Mouse (Mus musculus) CH12.LX (cell line): Measurements from ENCODE around the gene Lrrc20. TPM values are rescaled to one million over a fixed set of nuclear protein-coding genes. Genes with fewer than 3 reads are reported as not detected.

Source experiments
- DNase-seq: peaks from one replicate; pipeline ENCODE4 v3.0.0-alpha.2; 2013; ENCODE audit errors: extremely low read depth
- H3K27ac ChIP-seq: 2 replicates; pipeline ENCODE4 v1.5.1; 2012; ENCODE audit warnings: low read depth, mild to moderate bottlenecking, control low read depth, moderate library complexity; ENCODE audit not compliant: insufficient read depth
- H3K27me3 ChIP-seq: replicated peaks from 2 replicates; pipeline ENCODE3; 2012; ENCODE audit warnings: inconsistent platforms
- H3K36me3 ChIP-seq, 2 experiments: replicated peaks in 1 of 2; 2 replicates each; pipeline versions ENCODE3 to v1.6.1; 2012; ENCODE audit warnings: inconsistent platforms in 1 of 2, low read length in 1 of 2, mild to moderate bottlenecking in 1 of 2, mixed read lengths in 1 of 2, moderate library complexity in 1 of 2; ENCODE audit not compliant: control insufficient read depth in 1 of 2, insufficient read depth in 1 of 2
- H3K4me1 ChIP-seq, 2 experiments: 2 replicates each; pipeline ENCODE4 v1.6.1; 2012; ENCODE audit warnings: inconsistent platforms in 1 of 2, moderate library complexity in 1 of 2; ENCODE audit not compliant: insufficient read depth in 2 of 2, control insufficient read depth in 1 of 2
- H3K4me2 ChIP-seq: 2 replicates; pipeline ENCODE4 v1.6.1; 2012; ENCODE audit warnings: low read depth, mild to moderate bottlenecking, control low read depth; ENCODE audit not compliant: poor library complexity, insufficient read depth, severe bottlenecking
- H3K4me3 ChIP-seq, 3 experiments: fragments of 150-350 bp in 1 of 3; sonication (generic) in 1 of 3; replicated peaks in 1 of 3; 2 replicates each; pipeline versions ENCODE3 to v1.5.1; 2011 to 2012; ENCODE audit warnings: low read depth in 2 of 3, low read length in 2 of 3, mild to moderate bottlenecking in 2 of 3, moderate library complexity in 2 of 3, control low read depth in 1 of 3, improper control_type of control experiment in 1 of 3, inconsistent platforms in 1 of 3, mixed read lengths in 1 of 3; ENCODE audit not compliant: poor library complexity in 1 of 3
- H3K79me2 ChIP-seq: replicated peaks from 2 replicates; pipeline ENCODE4 v1.6.1; 2012; ENCODE audit warnings: mild to moderate bottlenecking, moderate library complexity; ENCODE audit not compliant: control insufficient read depth, poor library complexity, insufficient read depth, severe bottlenecking; ENCODE audit errors: extremely low read depth
- H3K9ac ChIP-seq: 2 replicates; pipeline ENCODE4 v1.6.1; 2012; ENCODE audit warnings: low read depth, mild to moderate bottlenecking, control low read depth, moderate library complexity; ENCODE audit not compliant: insufficient read depth
- H3K9me3 ChIP-seq: replicated peaks from 2 replicates; pipeline ENCODE3; 2012; ENCODE audit warnings: low read length, inconsistent platforms, mixed read lengths
- BHLHE40 ChIP-seq: IDR thresholded peaks from 2 replicates; pipeline ENCODE4 v1.6.1; 2011; ENCODE audit warnings: mild to moderate bottlenecking, low read depth, low read length, improper control_type of control experiment
- ELF1 ChIP-seq: IDR thresholded peaks from 2 replicates; pipeline ENCODE4 v1.6.1; 2014; ENCODE audit warnings: low read depth, mild to moderate bottlenecking, inconsistent platforms, low read length, improper control_type of control experiment
- EP300 ChIP-seq: IDR thresholded peaks from 2 replicates; pipeline ENCODE4 v1.6.1; 2011; ENCODE audit warnings: low read length, improper control_type of control experiment
- JUN ChIP-seq: IDR thresholded peaks from 2 replicates; pipeline ENCODE4 v1.6.1; 2011; ENCODE audit warnings: low read depth, mild to moderate bottlenecking, low read length, improper control_type of control experiment, moderate library complexity; ENCODE audit not compliant: insufficient read depth
- MAZ ChIP-seq: IDR thresholded peaks from 2 replicates; pipeline ENCODE4 v1.6.1; 2012; ENCODE audit warnings: low read depth, mild to moderate bottlenecking, inconsistent platforms, low read length, improper control_type of control experiment, moderate library complexity
- MXI1 ChIP-seq: IDR thresholded peaks from 2 replicates; pipeline ENCODE4 v1.6.1; 2011; ENCODE audit warnings: mild to moderate bottlenecking, low read depth, low read length, improper control_type of control experiment
- MYC ChIP-seq: IDR thresholded peaks from 2 replicates; pipeline ENCODE4 v1.6.1; 2011; ENCODE audit warnings: low read depth, mild to moderate bottlenecking, improper control_type of control experiment, low read length
- PAX5 ChIP-seq: IDR thresholded peaks from 2 replicates; pipeline ENCODE4 v1.6.1; 2012; ENCODE audit warnings: low read length, inconsistent platforms, mixed read lengths
- POLR2A ChIP-seq: IDR thresholded peaks from 2 replicates; pipeline ENCODE4 v1.6.1; 2011; ENCODE audit warnings: low read depth, mild to moderate bottlenecking, improper control_type of control experiment, low read length
- RCOR1 ChIP-seq: conservative IDR thresholded peaks from 2 replicates; pipeline ENCODE4 v1.6.1; 2012; ENCODE audit warnings: low read depth, mild to moderate bottlenecking, inconsistent platforms, low read length, improper control_type of control experiment
- SIN3A ChIP-seq: IDR thresholded peaks from 2 replicates; pipeline ENCODE4 v1.6.1; 2012; ENCODE audit warnings: low read length, improper control_type of control experiment, inconsistent platforms
- SMC3 ChIP-seq: IDR thresholded peaks from 2 replicates; pipeline ENCODE4 v1.6.1; 2011; ENCODE audit warnings: low read depth, low read length, improper control_type of control experiment
- ZNF384 ChIP-seq: IDR thresholded peaks from 2 replicates; pipeline ENCODE4 v1.6.1; 2012; ENCODE audit warnings: low read depth, low read length, improper control_type of control experiment, inconsistent platforms
- dilution Hi-C: fragments of 300-500 bp; cut with MboI; formaldehyde crosslinking; loops from 2 replicates; pipeline ENCODE4 v1.14.3; 2020; ENCODE audit warnings: low sequenced_read_pairs; ENCODE audit not compliant: extremely low pct_unique_long_range_greater_than_20kb, extremely low pct_ligation_motif_present
- in situ Hi-C: fragments of 300-500 bp; cut with MboI; formaldehyde crosslinking; loops from 3 replicates; pipeline ENCODE4 v1.14.3; 2019; ENCODE audit warnings: low sequenced_read_pairs, low pct_ligation_motif_present, low pct_unique_long_range_greater_than_20kb, mixed read lengths
- polyA plus RNA-seq: library from polyadenylated mRNA; unstranded; fragments of >175 nt; gene quantifications from 2 replicates; pipeline ENCODE4 v1.2.1, GENCODE M21; 2012; ENCODE audit warnings: low read depth; ENCODE audit not compliant: insufficient read length
- total RNA-seq, 2 experiments: library from RNA; depleted of rRNA; stranded (reverse); fragments of 300-350 nt in 1 of 2; fragments of >200 nt in 1 of 2; gene quantifications; 2 replicates each; pipeline ENCODE4 v1.2.3; 2012 to 2014

Lrrc20 gene
- total and polyA plus RNA-seq, 3 experiments = 8.0 to 13.7 (median 9.9) TPM

DNA sequence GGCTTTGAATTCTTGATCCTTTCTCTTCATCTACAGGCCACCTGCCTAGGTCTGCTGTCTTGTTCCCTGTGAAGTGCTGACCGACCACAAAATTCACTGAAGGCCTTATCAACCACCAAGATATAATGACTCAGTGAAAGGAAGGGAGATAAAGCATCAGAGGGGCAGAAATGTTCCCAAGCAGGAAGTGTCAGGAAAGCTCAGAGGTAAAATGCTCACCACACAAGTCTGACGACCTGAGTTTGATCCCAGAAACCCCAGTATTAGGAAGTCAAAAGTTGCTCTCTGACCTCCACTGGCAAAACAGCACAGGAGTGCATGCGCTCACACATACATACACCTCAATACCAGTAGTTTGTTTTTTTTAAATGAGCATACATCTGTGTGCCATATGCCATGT is 26.8 kb upstream of the Lrrc20 start:
- H3K4me1 ChIP-seq = peaks cover 38 to 70% of the 10 kb centered on the region in 2 experiments

DNA sequence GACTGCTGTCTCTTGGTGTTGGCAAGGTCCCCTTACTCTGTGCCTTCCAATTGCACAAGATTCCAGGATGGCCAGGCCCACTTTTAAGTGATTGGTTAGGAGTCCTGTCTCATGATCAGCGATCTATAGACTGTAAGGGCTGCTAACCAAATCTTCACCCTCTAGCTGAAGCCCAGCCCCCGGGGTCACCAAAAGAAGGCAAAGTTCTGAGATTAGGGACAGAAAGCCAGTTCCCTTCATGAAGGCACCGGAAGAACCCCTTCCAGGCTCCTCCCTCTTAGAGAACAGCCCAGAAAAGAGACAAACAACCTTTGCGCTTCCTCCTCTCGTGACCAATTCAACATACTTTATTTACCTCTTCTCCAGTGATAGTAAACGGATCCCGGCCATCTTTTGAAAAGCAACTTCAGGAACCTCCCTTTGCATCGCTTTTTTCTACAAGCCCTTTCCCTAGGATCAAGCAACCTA is 24.1 kb upstream of the Lrrc20 start:
- Histone ChIP-seq H3K4me2 (peak overlapping the region; percentile 46), H3K27me3 (no peaks in the 10 kb centered on the region), H3K36me3 (peaks cover 4 to 26% of the 10 kb centered on the region in 2 experiments)
- in situ Hi-C loops (no loop called here), dilution Hi-C loops (no loop called here)
- TF ChIP-seq MAZ = 0 out of 2 replicates have a peak, but pooled peaks have one; percentile 50
- peak; percentile 72; the same call in 1 of the 2 replicates for TF ChIP-seq ELF1
- no peak for TF ChIP-seq SIN3A
- TF ChIP-seq BHLHE40 = peak; percentile 90
- TF ChIP-seq, all 38 proteins: peak for 3
- peaks cover 59% of the 10 kb centered on the region for H3K79me2 ChIP-seq
- DNase-seq = peak; percentile 74
- H3K9ac ChIP-seq = peak overlapping the region; percentile 65
- H3K27ac ChIP-seq = 0 out of 2 replicates have a peak overlapping the region, but pooled peaks have one; percentile 42
- peaks cover 29 to 46% of the 10 kb centered on the region in 2 experiments for H3K4me1 ChIP-seq
- H3K9me3 ChIP-seq = no peaks in the 10 kb centered on the region
- peak overlapping the region; percentile 95 to 99 (median 98) for H3K4me3 ChIP-seq

More for the DNA sequence above, 26.8 kb upstream of the Lrrc20 start:
- peak overlapping the region; percentile 72 for H3K4me2 ChIP-seq
- H3K79me2 ChIP-seq = peaks cover 83% of the 10 kb centered on the region
- no peak overlapping the region for H3K9ac ChIP-seq
- H3K4me3 ChIP-seq = no peak overlapping the region
- H3K27me3 ChIP-seq = no peaks in the 10 kb centered on the region
- H3K36me3 ChIP-seq = peaks cover 4 to 41% of the 10 kb centered on the region in 2 experiments
- H3K27ac ChIP-seq = no peak overlapping the region
- no peak for TF ChIP-seq BHLHE40
- TF ChIP-seq POLR2A = no peak
- TF ChIP-seq EP300 = no peak
- no peak for TF ChIP-seq MYC
- TF ChIP-seq ZNF384 = no peak
- TF ChIP-seq PAX5 = no peak
- no peak for DNase-seq
- in situ Hi-C loops = no loop called here
- H3K9me3 ChIP-seq = no peaks in the 10 kb centered on the region
- dilution Hi-C loops = no loop called here

DNA sequence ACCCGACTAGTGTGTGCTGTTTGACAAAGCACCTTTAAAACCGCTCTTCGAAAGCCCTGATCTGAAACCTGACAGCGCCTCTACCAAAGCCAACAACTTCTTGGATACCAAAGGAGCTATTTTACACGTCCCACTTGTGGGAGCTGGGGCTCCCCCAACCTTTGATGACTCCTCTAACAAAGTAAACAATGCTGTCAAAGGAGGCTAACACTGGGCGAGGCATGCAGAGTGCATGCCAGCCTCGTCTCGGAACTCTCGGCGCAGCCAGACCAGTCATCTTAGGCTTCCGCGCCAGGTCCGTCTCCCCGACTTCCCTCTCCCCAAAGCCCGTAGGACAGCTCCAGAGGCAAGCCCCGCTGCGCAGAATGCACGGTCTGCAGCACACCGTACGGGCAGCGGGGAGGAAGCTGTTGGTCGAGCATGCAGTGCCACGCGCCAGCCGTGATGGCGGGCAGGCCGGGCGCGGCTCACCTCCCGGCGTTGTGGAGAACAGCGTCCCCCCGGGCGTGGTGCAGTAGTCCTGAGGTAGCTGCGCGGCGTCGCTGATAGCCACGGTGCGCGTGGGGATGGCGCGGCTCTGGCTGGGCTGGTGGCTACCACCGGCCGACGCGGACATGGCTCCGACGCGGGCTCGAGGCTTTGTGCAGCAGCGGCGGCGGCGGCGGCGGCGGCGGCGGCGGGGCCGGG is 23.5 kb upstream of the Lrrc20 start:
- Histone ChIP-seq H3K27me3 (no peaks in the 10 kb centered on the region), H3K4me2 (peak overlapping the region; percentile 46), H3K4me1 (peaks cover 26 to 40% of the 10 kb centered on the region in 2 experiments), H3K9me3 (no peaks in the 10 kb centered on the region), H3K79me2 (peaks cover 53% of the 10 kb centered on the region), H3K9ac (peak overlapping the region; percentile 65), H3K27ac (peak overlapping the region; percentile 43), H3K36me3 (peaks cover 4 to 21% of the 10 kb centered on the region in 2 experiments)
- DNase-seq = no peak
- dilution Hi-C loops = no loop called here
- no peak for TF ChIP-seq SMC3
- no peak for TF ChIP-seq ZNF384
- TF ChIP-seq JUN = no peak
- peak; percentile 64; the same call in 1 of the 2 replicates for TF ChIP-seq SIN3A
- TF ChIP-seq RCOR1 = no peak
- TF ChIP-seq MXI1 = peak; percentile 38
- TF ChIP-seq, all 38 proteins: peak for 2
- H3K4me3 ChIP-seq = peak overlapping the region; percentile 95 to 99 (median 98)
- in situ Hi-C loops = no loop called here
